Mouse (Mus musculus) lung, adult 2 months (tissue): ENCODE measurements at regions not wholly inside any gene's neighbourhood (a gene's known extent, or its start where the extent isn't known, plus 50 kb on each side); places are given as distances from the start of the nearest gene placed in this dataset.

Experiments used
- CTCF ChIP-seq: fragments of 200-500 bp; IDR thresholded peaks from 2 replicates; pipeline ENCODE4 v1.5.1; 2011; ENCODE audit warnings: mild to moderate bottlenecking, low read length, control low read depth; ENCODE audit not compliant: insufficient read depth
- POLR2A ChIP-seq: fragments of 200-500 bp; IDR thresholded peaks from 2 replicates; pipeline ENCODE4 v1.6.1; 2011; ENCODE audit warnings: low read depth, mild to moderate bottlenecking, control low read depth, low read length, borderline replicate concordance; ENCODE audit errors: extremely low read depth

DNA sequence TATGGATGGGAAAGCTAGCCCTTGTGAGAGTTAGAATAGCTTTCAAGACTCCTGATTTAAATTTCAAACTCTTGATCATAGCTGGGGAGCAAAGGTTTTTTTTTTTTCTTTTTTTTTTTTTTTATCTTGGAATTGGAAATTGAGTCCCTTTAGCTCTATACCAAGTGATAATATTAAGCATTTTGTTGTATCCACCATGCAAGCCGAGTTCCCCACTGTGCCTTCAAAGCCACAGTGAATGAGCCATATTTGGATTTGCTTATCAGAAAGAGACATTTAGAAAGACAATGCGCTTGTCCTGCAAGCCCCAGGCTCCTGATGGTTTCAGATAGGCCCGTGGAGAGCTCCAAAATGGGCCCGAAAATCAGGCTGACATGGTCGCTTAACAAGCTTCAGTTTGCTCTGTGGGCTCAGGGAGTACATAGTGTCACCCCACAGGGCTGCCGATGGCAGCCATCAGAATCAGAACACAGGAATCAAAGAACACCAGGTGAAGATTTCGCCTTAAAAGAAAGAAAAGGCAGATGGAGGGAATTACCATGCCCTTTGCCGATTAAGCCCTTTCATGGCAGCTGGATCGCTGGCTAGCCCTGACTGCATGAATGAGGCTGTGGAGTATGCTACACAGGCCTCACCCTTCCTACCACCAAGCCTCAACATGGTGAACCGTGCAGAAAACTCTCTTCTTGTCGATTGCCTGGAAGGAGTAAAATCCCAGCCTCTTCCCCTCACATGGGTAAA, 351.0 kb upstream of the Tenm3 start:
- TF ChIP-seq CTCF, result no peak
- TF ChIP-seq POLR2A, result no peak
